Mouse (Mus musculus): ENCODE results near the gene Senp2. TPM values are rescaled to one million over a fixed set of nuclear protein-coding genes. Genes with fewer than 3 reads are reported as not detected.

Gene Senp2
- total and polyA plus RNA-seq, 3 experiments = 37.8 to 60.8 (median 42.8) TPM

DNA sequence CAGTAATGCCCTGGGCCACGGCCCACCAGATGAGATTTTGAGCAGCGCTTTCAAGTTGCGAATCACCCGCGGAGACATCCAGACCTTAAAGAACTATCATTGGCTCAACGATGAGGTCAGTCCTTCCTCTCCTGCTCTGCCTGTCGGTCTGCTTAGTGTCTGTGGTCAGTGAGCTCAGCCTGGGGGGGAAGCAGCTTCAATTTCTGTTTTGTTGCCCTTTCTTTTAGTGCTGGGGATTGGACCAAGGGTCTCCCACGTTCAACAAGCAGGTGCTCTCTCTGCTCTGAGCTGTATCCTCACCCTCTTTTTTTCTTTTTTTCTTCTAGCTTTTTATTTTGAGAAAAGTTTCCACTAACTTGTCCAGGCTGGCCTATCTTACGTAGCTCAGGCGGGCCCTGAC is 29.3 kb downstream of the Senp2 start:
- TF ChIP-seq EP300 (IDR thresholded peaks at IDR 0.05; ENCODE audit: low read length) = peak; percentile 43
- peak; percentile 56 for TF ChIP-seq JUN (IDR thresholded peaks at IDR 0.05; ENCODE audit: insufficient read depth, low read depth, low read length)
- TF ChIP-seq MAZ (IDR thresholded peaks at IDR 0.05; ENCODE audit: low read depth, low read length) = no peak
- no peak for TF ChIP-seq TBP (conservative IDR thresholded peaks at IDR 0.05; ENCODE audit: low read depth, low read length)
- TF ChIP-seq ETS1 (conservative IDR thresholded peaks at IDR 0.05; ENCODE audit: low read depth, low read length) = no peak; the same call in 1 of the 2 replicates
- no peak for TF ChIP-seq BHLHE40 (IDR thresholded peaks at IDR 0.05; ENCODE audit: low read depth, low read length)
- TF ChIP-seq TCF12 (IDR thresholded peaks at IDR 0.05; ENCODE audit: low read depth, low read length) = peak; percentile 53; the same call in 1 of the 2 replicates
- TF ChIP-seq SIN3A (IDR thresholded peaks at IDR 0.05; ENCODE audit: low read length) = no peak
- peak; percentile 51; the same call in 1 of the 2 replicates for TF ChIP-seq ZNF384 (IDR thresholded peaks at IDR 0.05; ENCODE audit: low read depth, low read length)
- TF ChIP-seq KAT2A (IDR thresholded peaks at IDR 0.05; ENCODE audit: insufficient replicate concordance, low read length) = no peak
- no peak for TF ChIP-seq CHD1 (IDR thresholded peaks at IDR 0.05; ENCODE audit: low read depth, low read length)
- no peak for TF ChIP-seq HCFC1 (IDR thresholded peaks at IDR 0.05; ENCODE audit: low read depth, low read length)
- TF ChIP-seq POLR2A (IDR thresholded peaks at IDR 0.05; ENCODE audit: low read depth, low read length) = no peak; the same call in 1 of the 2 replicates
- TF ChIP-seq ELF1 (IDR thresholded peaks at IDR 0.05; ENCODE audit: low read depth, low read length) = no peak
- TF ChIP-seq POLR2AphosphoS2 (IDR thresholded peaks at IDR 0.05; ENCODE audit: low read depth, low read length) = no peak
- 0 out of 2 replicates have a peak, but pooled peaks have one; percentile 11 for TF ChIP-seq RCOR1 (conservative IDR thresholded peaks at IDR 0.05; ENCODE audit: low read depth, low read length)
- peak; percentile 78; the same call in 1 of the 2 replicates for TF ChIP-seq MEF2A (IDR thresholded peaks at IDR 0.05; ENCODE audit: borderline replicate concordance, low read depth, low read length)
- TF ChIP-seq JUND (conservative IDR thresholded peaks at IDR 0.05; ENCODE audit: low read depth, low read length) = 0 out of 2 replicates have a peak, but pooled peaks have one; percentile 29
- no peak for TF ChIP-seq ZC3H11A (IDR thresholded peaks at IDR 0.05; ENCODE audit: low read depth, low read length)
- peaks cover 29 to 65% of the 10 kb centered on the region in 2 experiments for H3K36me3 ChIP-seq (replicated peaks in 1 of 2; ENCODE audit: control insufficient read depth in 1 of 2, insufficient read depth in 1 of 2, low read length in 1 of 2)
- peak overlapping the region; percentile 54 for H3K27ac ChIP-seq (ENCODE audit: insufficient read depth, low read depth)
- H3K27me3 ChIP-seq (replicated peaks) = no peaks in the 10 kb centered on the region
- no peaks in the 10 kb centered on the region for H3K79me2 ChIP-seq (replicated peaks; ENCODE audit: control insufficient read depth, extremely low read depth, insufficient read depth, poor library complexity, severe bottlenecking)
- no peaks in the 10 kb centered on the region for H3K9me3 ChIP-seq (replicated peaks; ENCODE audit: low read length)
- in situ Hi-C loops (cut with MboI; ENCODE audit: low pct_ligation_motif_present, low pct_unique_long_range_greater_than_20kb, low sequenced_read_pairs) (no loop called here), dilution Hi-C loops (cut with MboI; ENCODE audit: extremely low pct_ligation_motif_present, extremely low pct_unique_long_range_greater_than_20kb, low sequenced_read_pairs) (no loop called here)
- H3K9ac ChIP-seq (ENCODE audit: insufficient read depth, low read depth) = peak overlapping the region; percentile 30
- peaks cover 10 to 39% of the 10 kb centered on the region in 2 experiments for H3K4me1 ChIP-seq (ENCODE audit: control insufficient read depth in 1 of 2, insufficient read depth in 2 of 2)
- H3K4me2 ChIP-seq (ENCODE audit: insufficient read depth, low read depth, poor library complexity, severe bottlenecking) = peak overlapping the region; percentile 41
- H3K4me3 ChIP-seq (replicated peaks in 1 of 3; ENCODE audit: low read depth in 2 of 3, low read length in 2 of 3, poor library complexity in 1 of 3) = no peak overlapping the region
- DNase-seq (ENCODE audit: extremely low read depth) = peak; percentile 44

DNA sequence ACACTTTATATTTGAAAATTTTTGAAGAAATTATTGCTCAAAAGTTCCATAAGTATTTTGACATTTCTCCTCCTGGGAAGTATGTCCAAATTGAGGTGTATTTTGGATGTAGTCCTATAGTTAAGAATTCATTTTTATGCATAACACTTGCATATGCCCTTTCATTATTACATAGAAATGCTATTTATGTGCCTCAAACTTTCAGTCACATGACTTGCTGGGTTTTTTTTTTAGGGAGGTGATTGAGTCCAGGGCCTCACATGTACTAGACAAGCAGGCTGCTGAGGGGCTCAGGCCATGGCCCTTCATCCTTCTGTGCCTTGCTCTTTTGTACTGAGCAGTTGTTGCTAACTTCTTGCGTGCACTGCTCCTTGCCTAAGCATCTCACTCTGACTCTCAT is 30.7 kb downstream of the Senp2 start:
- Histone ChIP-seq H3K36me3 (replicated peaks in 1 of 2; ENCODE audit: control insufficient read depth in 1 of 2, insufficient read depth in 1 of 2, low read length in 1 of 2) (peaks cover 42 to 79% of the 10 kb centered on the region in 2 experiments), H3K4me1 (ENCODE audit: control insufficient read depth in 1 of 2, insufficient read depth in 2 of 2) (peaks cover 10 to 48% of the 10 kb centered on the region in 2 experiments), H3K27ac (ENCODE audit: insufficient read depth, low read depth) (no peak overlapping the region), H3K4me3 (replicated peaks in 1 of 3; ENCODE audit: low read depth in 2 of 3, low read length in 2 of 3, poor library complexity in 1 of 3) (no peak overlapping the region), H3K9ac (ENCODE audit: insufficient read depth, low read depth) (no peak overlapping the region), H3K27me3 (replicated peaks) (no peaks in the 10 kb centered on the region), H3K79me2 (replicated peaks; ENCODE audit: control insufficient read depth, extremely low read depth, insufficient read depth, poor library complexity, severe bottlenecking) (no peaks in the 10 kb centered on the region), H3K9me3 (replicated peaks; ENCODE audit: low read length) (no peaks in the 10 kb centered on the region), H3K4me2 (ENCODE audit: insufficient read depth, low read depth, poor library complexity, severe bottlenecking) (no peak overlapping the region)
- dilution Hi-C loops (cut with MboI; ENCODE audit: extremely low pct_ligation_motif_present, extremely low pct_unique_long_range_greater_than_20kb, low sequenced_read_pairs) = no loop called here
- in situ Hi-C loops (cut with MboI; ENCODE audit: low pct_ligation_motif_present, low pct_unique_long_range_greater_than_20kb, low sequenced_read_pairs) = no loop called here
- DNase-seq (ENCODE audit: extremely low read depth) = no peak
- no peak for TF ChIP-seq NELFE (IDR thresholded peaks at IDR 0.05; ENCODE audit: low read depth, low read length)
- peak; percentile 78 for TF ChIP-seq BHLHE40 (IDR thresholded peaks at IDR 0.05; ENCODE audit: low read depth, low read length)
- TF ChIP-seq MYC (IDR thresholded peaks at IDR 0.05; ENCODE audit: low read depth, low read length) = no peak
- TF ChIP-seq NRF1 (IDR thresholded peaks at IDR 0.05; ENCODE audit: low read depth, low read length) = no peak
- TF ChIP-seq MEF2A (IDR thresholded peaks at IDR 0.05; ENCODE audit: borderline replicate concordance, low read depth, low read length) = peak; percentile 92; the same call in 1 of the 2 replicates
- no peak for TF ChIP-seq TBP (conservative IDR thresholded peaks at IDR 0.05; ENCODE audit: low read depth, low read length)
- TF ChIP-seq USF1 (IDR thresholded peaks at IDR 0.05; ENCODE audit: low read depth, low read length) = peak; percentile 66
- TF ChIP-seq ZNF384 (IDR thresholded peaks at IDR 0.05; ENCODE audit: low read depth, low read length) = peak; percentile 85
- no peak for TF ChIP-seq ZC3H11A (IDR thresholded peaks at IDR 0.05; ENCODE audit: low read depth, low read length)
- no peak for TF ChIP-seq TCF12 (IDR thresholded peaks at IDR 0.05; ENCODE audit: low read depth, low read length)
- 0 out of 2 replicates have a peak, but pooled peaks have one; percentile 7 for TF ChIP-seq EP300 (IDR thresholded peaks at IDR 0.05; ENCODE audit: low read length)
- peak; percentile 84 for TF ChIP-seq IRF4 (IDR thresholded peaks at IDR 0.05; ENCODE audit: low read depth, low read length)
- TF ChIP-seq USF2 (conservative IDR thresholded peaks at IDR 0.05; ENCODE audit: low read depth, low read length) = peak; percentile 50
- no peak for TF ChIP-seq MAX (IDR thresholded peaks at IDR 0.05; ENCODE audit: low read length)
- TF ChIP-seq POLR2AphosphoS2 (IDR thresholded peaks at IDR 0.05; ENCODE audit: low read depth, low read length) = no peak

Measured in CH12.LX (cell line).